Mouse (Mus musculus) MEL (cell line): ENCODE measurements at regions not wholly inside any gene's neighbourhood (a gene's known extent, or its start where the extent isn't known, plus 50 kb on each side); places are given as distances from the start of the nearest gene placed in this dataset.
A peak's percentile ranks its signal among the peaks of the same experiment; 100 is the strongest.

ENCODE experiments used
- DNase-seq: peaks from one replicate; pipeline ENCODE4 v3.0.0; 2011; ENCODE audit warnings: low read depth, low spot score
- H3K27ac ChIP-seq: 2 replicates; pipeline ENCODE4 v1.5.1; 2012; ENCODE audit warnings: low read depth, mild to moderate bottlenecking, control low read depth, low read length, moderate library complexity; ENCODE audit not compliant: control insufficient read depth
- H3K27me3 ChIP-seq, 2 experiments: fragments of 150-350 bp in 1 of 2; sonication (generic) in 1 of 2; 2 replicates each; pipeline ENCODE4 v1.6.1; 2012; ENCODE audit warnings: low read length in 2 of 2, mild to moderate bottlenecking in 2 of 2, improper control_type of control experiment in 1 of 2, moderate library complexity in 1 of 2; ENCODE audit not compliant: insufficient read depth in 2 of 2, control insufficient read depth in 1 of 2
- H3K36me3 ChIP-seq, 2 experiments: 2 replicates each; pipeline ENCODE4 v1.6.1; 2012 to 2014; ENCODE audit warnings: low read length in 2 of 2, improper control_type of control experiment in 1 of 2, inconsistent platforms in 1 of 2, mild to moderate bottlenecking in 1 of 2; ENCODE audit not compliant: insufficient read depth in 2 of 2, control insufficient read depth in 1 of 2
- H3K4me1 ChIP-seq, 2 experiments: fragments of 150-350 bp in 1 of 2; sonication (generic) in 1 of 2; 2 replicates each; pipeline ENCODE4 v1.6.1; 2012; ENCODE audit warnings: low read length in 2 of 2, improper control_type of control experiment in 1 of 2, mild to moderate bottlenecking in 1 of 2; ENCODE audit not compliant: insufficient read depth in 2 of 2, control insufficient read depth in 1 of 2
- H3K4me3 ChIP-seq, 2 experiments: fragments of 150-350 bp in 1 of 2; sonication (generic) in 1 of 2; 2 replicates each; pipeline ENCODE4 v1.5.1; 2012; ENCODE audit warnings: low read depth in 2 of 2, low read length in 2 of 2, mild to moderate bottlenecking in 2 of 2, moderate library complexity in 2 of 2, control low read depth in 1 of 2, improper control_type of control experiment in 1 of 2; ENCODE audit not compliant: control insufficient read depth in 1 of 2, insufficient read depth in 1 of 2
- H3K79me2 ChIP-seq: 2 replicates; pipeline ENCODE4 v1.6.1; 2012; ENCODE audit warnings: mild to moderate bottlenecking, low read length, moderate library complexity; ENCODE audit not compliant: control insufficient read depth, poor library complexity, insufficient read depth
- H3K9ac ChIP-seq: 2 replicates; pipeline ENCODE4 v1.6.1; 2012; ENCODE audit warnings: low read depth, mild to moderate bottlenecking, control low read depth, low read length, moderate library complexity; ENCODE audit not compliant: control insufficient read depth, poor library complexity, severe bottlenecking
- H3K9me3 ChIP-seq: fragments of 150-350 bp; sonication (generic); replicated peaks from 2 replicates; pipeline ENCODE4 v1.6.1; 2012; ENCODE audit warnings: mild to moderate bottlenecking, low read length, improper control_type of control experiment, moderate library complexity; ENCODE audit not compliant: insufficient read depth
- BHLHE40 ChIP-seq: IDR thresholded peaks from 2 replicates; pipeline ENCODE4 v1.6.1; 2012; ENCODE audit warnings: low read depth, mild to moderate bottlenecking, inconsistent platforms, low read length, improper control_type of control experiment, borderline replicate concordance
- CHD1 ChIP-seq: IDR thresholded peaks from 2 replicates; pipeline ENCODE4 v1.6.1; 2012; ENCODE audit warnings: low read depth, mild to moderate bottlenecking, inconsistent platforms, low read length, improper control_type of control experiment
- CHD2 ChIP-seq: IDR thresholded peaks from 2 replicates; pipeline ENCODE4 v1.6.1; 2011; ENCODE audit warnings: low read length, improper control_type of control experiment
- E2F4 ChIP-seq: IDR thresholded peaks from 2 replicates; pipeline ENCODE4 v1.6.1; 2011; ENCODE audit warnings: low read depth, low read length, improper control_type of control experiment, borderline replicate concordance
- ELF1 ChIP-seq: IDR thresholded peaks from 2 replicates; pipeline ENCODE4 v1.6.1; 2014; ENCODE audit warnings: low read depth, mild to moderate bottlenecking, inconsistent platforms, low read length, improper control_type of control experiment, moderate library complexity
- GABPA ChIP-seq: IDR thresholded peaks from 2 replicates; pipeline ENCODE4 v1.6.1; 2012; ENCODE audit warnings: low read depth, mild to moderate bottlenecking, inconsistent platforms, low read length, improper control_type of control experiment, moderate library complexity
- HCFC1 ChIP-seq: IDR thresholded peaks from 2 replicates; pipeline ENCODE4 v1.6.1; 2012; ENCODE audit warnings: low read depth, mild to moderate bottlenecking, inconsistent platforms, low read length, improper control_type of control experiment, moderate library complexity
- KAT2A ChIP-seq: conservative IDR thresholded peaks from 2 replicates; pipeline ENCODE4 v1.6.1; 2012; ENCODE audit warnings: low read depth, low read length, improper control_type of control experiment, inconsistent platforms
- MAFK ChIP-seq: IDR thresholded peaks from 2 replicates; pipeline ENCODE4 v1.6.1; 2011; ENCODE audit warnings: low read depth, mild to moderate bottlenecking, low read length, improper control_type of control experiment, borderline replicate concordance
- MAX ChIP-seq: IDR thresholded peaks from 2 replicates; pipeline ENCODE4 v1.6.1; 2011; ENCODE audit warnings: low read length, improper control_type of control experiment
- MEF2A ChIP-seq: IDR thresholded peaks from 2 replicates; pipeline ENCODE4 v1.6.1; 2014; ENCODE audit warnings: low read depth, mild to moderate bottlenecking, inconsistent platforms, low read length, improper control_type of control experiment; ENCODE audit not compliant: poor library complexity, insufficient replicate concordance, severe bottlenecking; ENCODE audit errors: extremely low read depth
- MXI1 ChIP-seq: IDR thresholded peaks from 2 replicates; pipeline ENCODE4 v1.6.1; 2011; ENCODE audit warnings: mild to moderate bottlenecking, low read depth, low read length, improper control_type of control experiment
- MYB ChIP-seq: IDR thresholded peaks from 2 replicates; pipeline ENCODE4 v1.6.1; 2011; ENCODE audit warnings: mild to moderate bottlenecking, low read depth, low read length, improper control_type of control experiment
- MYC ChIP-seq: IDR thresholded peaks from 2 replicates; pipeline ENCODE4 v1.6.1; 2011; ENCODE audit warnings: low read depth, mild to moderate bottlenecking, low read length, improper control_type of control experiment, moderate library complexity
- NELFE ChIP-seq: IDR thresholded peaks from 2 replicates; pipeline ENCODE4 v1.6.1; 2011; ENCODE audit warnings: low read depth, low read length, improper control_type of control experiment
- POLR2A ChIP-seq, 2 experiments: IDR thresholded peaks; 2 replicates each; pipeline ENCODE4 v1.6.1; 2011 to 2012; ENCODE audit warnings: low read length in 2 of 2, mild to moderate bottlenecking in 2 of 2, control low read depth in 1 of 2, improper control_type of control experiment in 1 of 2, low read depth in 1 of 2, moderate library complexity in 1 of 2; ENCODE audit not compliant: control insufficient read depth in 1 of 2, insufficient read depth in 1 of 2, poor library complexity in 1 of 2
- RAD21 ChIP-seq: IDR thresholded peaks from 2 replicates; pipeline ENCODE4 v1.6.1; 2011; ENCODE audit warnings: mild to moderate bottlenecking, low read depth, low read length, improper control_type of control experiment
- RCOR1 ChIP-seq: IDR thresholded peaks from 2 replicates; pipeline ENCODE4 v1.6.1; 2012; ENCODE audit warnings: low read depth, mild to moderate bottlenecking, inconsistent platforms, low read length, improper control_type of control experiment
- SMC3 ChIP-seq: IDR thresholded peaks from 2 replicates; pipeline ENCODE4 v1.6.1; 2011; ENCODE audit warnings: low read depth, low read length, improper control_type of control experiment
- TAL1 ChIP-seq: IDR thresholded peaks from 2 replicates; pipeline ENCODE4 v1.6.1; 2012; ENCODE audit warnings: mild to moderate bottlenecking, inconsistent platforms, low read length, moderate library complexity, mixed read lengths
- TCF12 ChIP-seq: IDR thresholded peaks from 2 replicates; pipeline ENCODE4 v1.6.1; 2014; ENCODE audit warnings: low read depth, mild to moderate bottlenecking, inconsistent platforms, low read length, improper control_type of control experiment, moderate library complexity
- UBTF ChIP-seq: IDR thresholded peaks from 2 replicates; pipeline ENCODE4 v1.6.1; 2012; ENCODE audit warnings: low read depth, mild to moderate bottlenecking, inconsistent platforms, low read length, improper control_type of control experiment, moderate library complexity, borderline replicate concordance; ENCODE audit not compliant: insufficient read depth
- USF2 ChIP-seq, 2 experiments: IDR thresholded peaks; 2 replicates each; pipeline ENCODE4 v1.6.1; 2011 to 2012; ENCODE audit warnings: improper control_type of control experiment in 2 of 2, low read length in 2 of 2, borderline replicate concordance in 1 of 2, inconsistent platforms in 1 of 2, low read depth in 1 of 2, mild to moderate bottlenecking in 1 of 2; ENCODE audit not compliant: insufficient read depth in 1 of 2
- ZC3H11A ChIP-seq: IDR thresholded peaks from 2 replicates; pipeline ENCODE4 v1.6.1; 2012; ENCODE audit warnings: low read depth, mild to moderate bottlenecking, inconsistent platforms, low read length, improper control_type of control experiment
- ZKSCAN1 ChIP-seq: IDR thresholded peaks from 2 replicates; pipeline ENCODE4 v1.6.1; 2012; ENCODE audit warnings: low read depth, mild to moderate bottlenecking, inconsistent platforms, low read length, improper control_type of control experiment, moderate library complexity

GRCm38 (mm10) chr2:117040211-117040610 lies 81.0 kb upstream of the Spred1 start:
- Histone ChIP-seq H3K27ac (no peak overlapping the region), H3K4me1 (peaks cover 3 to 10% of the 10 kb centered on the region in 2 experiments; a peak in 3 of 4 replicates), H3K9ac (no peak overlapping the region), H3K79me2 (no peaks in the 10 kb centered on the region), H3K27me3 (no peaks in the 10 kb centered on the region), H3K9me3 (no peaks in the 10 kb centered on the region), H3K4me3 (no peak overlapping the region), H3K36me3 (peaks cover 0 to 2% of the 10 kb centered on the region in 2 experiments; a peak in 1 of 4 replicates)
- TF ChIP-seq MXI1, result no peak
- TF ChIP-seq ZC3H11A, result no peak
- TF ChIP-seq BHLHE40, result no peak
- TF ChIP-seq MYC, result no peak
- no peak for TF ChIP-seq CHD1
- TF ChIP-seq MAX, result no peak
- TF ChIP-seq E2F4, result no peak
- DNase-seq, result no peak

GRCm38 (mm10) chr2:117043831-117044230 lies 77.3 kb upstream of the Spred1 start:
- H3K4me1 ChIP-seq, result peaks cover 3 to 4% of the 10 kb centered on the region in 2 experiments
- no peak for TF ChIP-seq NELFE
- TF ChIP-seq TAL1, result no peak
- no peak for TF ChIP-seq UBTF
- TF ChIP-seq GABPA, result no peak
- TF ChIP-seq MXI1, result no peak
- TF ChIP-seq RCOR1, result no peak
- no peak for DNase-seq
- H3K27me3 ChIP-seq, result no peaks in the 10 kb centered on the region
- H3K79me2 ChIP-seq, result no peaks in the 10 kb centered on the region
- H3K36me3 ChIP-seq, result peaks cover 0 to 4% of the 10 kb centered on the region in 2 experiments; a peak in 2 of 4 replicates
- no peak overlapping the region for H3K27ac ChIP-seq
- no peak overlapping the region for H3K4me3 ChIP-seq
- H3K9me3 ChIP-seq, result no peaks in the 10 kb centered on the region
- no peak overlapping the region for H3K9ac ChIP-seq

GRCm38 (mm10) chr2:117048290-117048730 lies 72.9 kb upstream of the Spred1 start:
- Histone ChIP-seq H3K27ac (peak overlapping the region; percentile 24; the same call in 1 of the 2 replicates), H3K79me2 (no peaks in the 10 kb centered on the region), H3K9me3 (no peaks in the 10 kb centered on the region), H3K36me3 (peaks cover 0 to 5% of the 10 kb centered on the region in 2 experiments; a peak in 2 of 4 replicates), H3K4me3 (no peak overlapping the region), H3K4me1 (peaks cover 3 to 4% of the 10 kb centered on the region in 2 experiments), H3K27me3 (no peaks in the 10 kb centered on the region), H3K9ac (no peak overlapping the region)
- peak; percentile 82 for DNase-seq
- TF ChIP-seq ZC3H11A (no peak), SMC3 (no peak), USF2 (IDR thresholded peaks at IDR 0.05; ENCODE audit: borderline replicate concordance in 1 of 2, insufficient read depth in 1 of 2, low read depth in 1 of 2, low read length in 2 of 2) (no peak), GABPA (no peak), MAFK (peak; percentile 74; the same call in 1 of the 2 replicates), MEF2A (peak; percentile 84; the same call in 1 of the 2 replicates), TAL1 (peak; percentile 74), RAD21 (no peak), MYB (peak; percentile 63), CHD2 (peak; percentile 47; the same call in 1 of the 2 replicates), KAT2A (peak; percentile 41; the same call in 1 of the 2 replicates), HCFC1 (peak; percentile 30; the same call in 1 of the 2 replicates), TCF12 (peak; percentile 97), POLR2A (IDR thresholded peaks at IDR 0.05; ENCODE audit: control insufficient read depth in 1 of 2, insufficient read depth in 1 of 2, low read depth in 1 of 2, low read length in 2 of 2, poor library complexity in 1 of 2) (no peak), ZKSCAN1 (no peak), NELFE (no peak), ELF1 (peak; percentile 44; the same call in 1 of the 2 replicates), MAX (peak; percentile 73)
